Mouse (Mus musculus) embryonic fibroblast, embryonic 13.5 days (primary cell): ENCODE measurements around the gene E2f8. TPM values are rescaled to one million over a fixed set of nuclear protein-coding genes. Genes with fewer than 3 reads are reported as not detected.

Source experiments
- H3K27ac ChIP-seq: 2 replicates; pipeline ENCODE4 v1.5.1; 2012; ENCODE audit warnings: low read length, control low read depth, inconsistent platforms; ENCODE audit not compliant: insufficient read depth
- H3K4me1 ChIP-seq: 2 replicates; pipeline ENCODE4 v1.6.1; 2011; ENCODE audit warnings: low read length; ENCODE audit not compliant: control insufficient read depth, insufficient read depth
- H3K4me3 ChIP-seq: 2 replicates; pipeline ENCODE4 v1.5.1; 2011; ENCODE audit warnings: mild to moderate bottlenecking, control low read depth, low read length; ENCODE audit not compliant: insufficient read depth
- CTCF ChIP-seq: IDR thresholded peaks from 2 replicates; pipeline ENCODE4 v1.5.1; 2011; ENCODE audit warnings: mild to moderate bottlenecking, control low read depth, low read length, moderate library complexity, borderline replicate concordance; ENCODE audit not compliant: insufficient read depth
- POLR2A ChIP-seq: IDR thresholded peaks from 2 replicates; pipeline ENCODE4 v1.6.1; 2011; ENCODE audit warnings: low read depth, mild to moderate bottlenecking, control low read depth, low read length, moderate library complexity
- polyA plus RNA-seq: library from polyadenylated mRNA; stranded (reverse); fragments of >200 nt; gene quantifications from 2 replicates; pipeline ENCODE4 v1.2.4, GENCODE M21; 2011; ENCODE audit warnings: low read depth; ENCODE audit not compliant: missing spikeins, insufficient read length

The E2f8 gene
- polyA plus RNA-seq, 1 experiment, result 15.5 TPM

DNA sequence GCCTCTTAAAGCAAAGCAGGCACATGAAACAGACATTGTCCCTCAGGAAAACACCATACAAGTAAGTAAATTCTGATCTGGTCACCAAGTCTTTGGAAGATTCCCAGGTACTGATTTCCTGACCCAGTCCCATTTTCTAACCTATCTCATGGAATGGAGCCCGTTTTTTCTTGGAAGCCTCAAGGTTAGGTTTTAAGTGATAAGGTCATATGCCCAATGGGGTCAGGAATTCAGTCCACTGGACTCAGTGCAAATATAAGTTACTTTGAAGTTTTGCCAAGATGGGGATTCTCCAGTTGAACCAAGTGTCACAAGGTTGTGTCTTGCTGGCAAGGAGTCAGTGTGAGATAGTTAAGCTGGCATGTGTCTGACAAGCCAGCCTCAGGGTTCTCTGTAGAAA is 56.7 kb downstream of the E2f8 start:
- TF ChIP-seq POLR2A, result no peak
- no peak for TF ChIP-seq CTCF
- Histone ChIP-seq H3K4me1 (no peaks in the 10 kb centered on the region), H3K4me3 (no peak overlapping the region), H3K27ac (no peak overlapping the region)

- no peak for TF ChIP-seq POLR2A
- no peak for TF ChIP-seq CTCF
- Histone ChIP-seq H3K4me3 (no peak overlapping the region), H3K4me1 (no peaks in the 10 kb centered on the region), H3K27ac (no peak overlapping the region)
Measured at GRCm38 (mm10) chr7:48823621-48824020, 57.8 kb downstream of the E2f8 start.

GRCm38 (mm10) chr7:48821654-48822053 is 59.7 kb downstream of the E2f8 start:
- Histone ChIP-seq H3K27ac (no peak overlapping the region), H3K4me1 (no peaks in the 10 kb centered on the region), H3K4me3 (no peak overlapping the region)
- TF ChIP-seq POLR2A, result no peak
- no peak for TF ChIP-seq CTCF

Other genes with a start within 250 kb of the E2f8 start
- not detected in 2 replicates for gene Mrgprb3, start 237.8 kb downstream of the E2f8 start, polyA plus RNA-seq
- gene Zdhhc13, start 92.6 kb downstream of the E2f8 start, polyA plus RNA-seq, result 28.1 and 28.6 TPM in 2 replicates
- not detected in 2 replicates for gene Csrp3, start 33.6 kb downstream of the E2f8 start, polyA plus RNA-seq
- gene Nav2, start 27.1 kb upstream of the E2f8 start, polyA plus RNA-seq, result 18.2 and 18.7 TPM in 2 replicates